Mouse (Mus musculus): ENCODE measurements at regions not wholly inside any gene's neighbourhood (a gene's known extent, or its start where the extent isn't known, plus 50 kb on each side); places are given as distances from the start of the nearest gene placed in this dataset.

GRCm38 (mm10) chr13:47974756-47975515 lies 286.1 kb upstream of the Id4 start:
- no peak for DNase-seq (ENCODE audit: low read depth)

DNA sequence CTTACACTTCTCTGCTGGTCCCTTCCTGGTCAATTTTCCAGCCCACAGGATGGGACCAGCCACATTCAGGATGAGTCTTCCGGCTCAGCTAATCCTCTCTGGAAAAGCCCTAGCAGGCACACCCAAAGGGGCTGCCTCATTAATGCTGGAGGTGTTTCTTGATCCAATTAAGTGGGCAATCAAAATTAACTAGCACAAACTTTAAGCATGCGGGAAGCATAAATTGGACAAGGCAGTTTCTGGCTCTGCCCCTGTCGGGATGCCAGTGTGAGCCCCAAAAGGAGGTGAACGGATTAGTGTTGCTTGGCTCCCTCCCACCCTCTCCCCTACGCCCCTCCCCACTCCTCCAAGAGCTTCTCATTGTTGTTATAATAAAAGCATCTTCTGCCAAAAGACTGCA lies 262.5 kb upstream of the Id4 start:
- no peak for DNase-seq (ENCODE audit: low read depth)

DNA sequence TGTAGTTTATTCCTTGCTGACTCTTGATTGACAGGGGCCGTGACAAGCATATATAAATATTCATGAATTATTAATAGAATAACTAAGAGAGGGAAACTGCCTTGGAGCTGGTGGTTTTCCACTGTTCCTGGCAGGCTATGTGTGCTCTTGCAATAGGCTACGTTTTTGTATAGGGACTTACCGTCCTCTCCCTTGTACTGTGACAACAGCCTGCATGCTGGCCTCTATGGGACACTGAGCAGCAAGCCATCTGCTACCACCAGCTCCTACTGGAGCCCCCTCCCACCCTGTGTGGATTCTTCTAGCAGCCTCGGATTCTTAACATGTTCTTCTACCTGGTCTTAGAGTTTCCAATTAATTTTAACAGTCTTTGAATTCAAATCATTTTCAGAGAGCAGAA lies 261.6 kb upstream of the Id4 start:
- no peak for DNase-seq (ENCODE audit: low read depth)

GRCm38 (mm10) chr13:48003126-48003525 lies 257.9 kb upstream of the Id4 start:
- no peak for DNase-seq (ENCODE audit: low read depth)

DNA sequence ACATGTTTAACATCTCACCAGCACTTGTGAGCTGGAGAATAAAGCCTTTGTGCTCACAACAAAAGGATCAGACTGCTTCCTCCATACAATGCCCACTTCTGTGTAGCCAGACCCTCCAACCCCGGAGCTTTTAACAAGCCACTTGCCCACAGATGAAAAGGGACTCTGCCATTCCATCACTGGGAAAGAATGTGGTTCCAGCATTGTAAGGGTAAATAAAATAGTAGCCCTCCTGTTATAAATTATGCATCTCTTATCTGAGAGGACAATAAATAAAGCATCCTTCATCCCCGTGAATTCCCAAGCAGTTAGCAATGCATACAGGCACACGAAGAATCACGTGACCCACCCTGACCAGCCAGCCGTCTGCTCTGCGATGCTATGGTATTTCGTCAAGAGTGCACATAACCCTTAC lies 247.7 kb upstream of the Id4 start:
- DNase-seq (ENCODE audit: low read depth): no peak

- DNase-seq (ENCODE audit: low read depth): no peak
Observed at GRCm38 (mm10) chr13:48015296-48015695, 245.7 kb upstream of the Id4 start.

GRCm38 (mm10) chr13:48016051-48016450 lies 245.0 kb upstream of the Id4 start:
- peak; percentile 80 for DNase-seq (ENCODE audit: low read depth)

- no peak for DNase-seq (ENCODE audit: low read depth)
Observed at GRCm38 (mm10) chr13:48016606-48017005, 244.4 kb upstream of the Id4 start.

DNA sequence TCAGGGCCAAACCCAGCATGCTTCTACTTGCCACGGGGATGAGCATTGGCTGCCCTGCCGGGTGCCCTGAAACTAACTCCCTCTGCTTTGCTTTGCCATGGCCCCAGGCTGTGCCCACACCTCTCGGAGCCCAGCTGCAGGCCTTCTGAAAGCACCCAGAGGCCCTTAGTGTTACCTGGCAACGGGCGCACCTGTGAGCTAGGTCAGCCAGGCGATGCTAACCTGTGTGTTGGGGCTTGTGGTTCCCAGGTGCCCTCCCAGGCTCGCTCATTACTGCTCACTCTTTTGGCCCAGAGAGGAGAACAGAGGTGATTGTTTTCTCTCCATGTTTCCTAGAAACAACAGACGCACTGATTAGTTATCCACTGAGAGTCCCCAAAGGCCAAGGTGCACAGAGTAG lies 243.4 kb upstream of the Id4 start:
- DNase-seq (ENCODE audit: low read depth): no peak

DNA sequence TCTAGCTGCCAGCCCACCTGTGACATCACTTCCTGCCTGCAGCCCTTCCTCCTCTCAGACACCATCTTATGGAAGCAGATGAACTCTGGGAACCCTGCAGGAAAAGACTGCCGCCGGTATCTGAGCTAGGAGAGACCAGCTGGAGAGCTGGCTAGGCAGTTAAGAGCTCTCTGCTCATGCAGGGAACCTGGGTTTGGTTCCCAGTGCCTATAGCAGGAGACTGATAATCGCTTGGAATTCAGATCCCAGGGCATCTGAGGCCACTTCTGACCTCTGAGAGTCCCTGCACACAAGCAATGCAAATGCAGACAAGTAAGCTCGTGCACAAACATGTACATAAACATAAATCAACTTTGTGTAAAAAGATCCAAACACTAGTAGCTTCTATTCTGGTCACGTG lies 242.4 kb upstream of the Id4 start:
- no peak for DNase-seq (ENCODE audit: low read depth)

DNA sequence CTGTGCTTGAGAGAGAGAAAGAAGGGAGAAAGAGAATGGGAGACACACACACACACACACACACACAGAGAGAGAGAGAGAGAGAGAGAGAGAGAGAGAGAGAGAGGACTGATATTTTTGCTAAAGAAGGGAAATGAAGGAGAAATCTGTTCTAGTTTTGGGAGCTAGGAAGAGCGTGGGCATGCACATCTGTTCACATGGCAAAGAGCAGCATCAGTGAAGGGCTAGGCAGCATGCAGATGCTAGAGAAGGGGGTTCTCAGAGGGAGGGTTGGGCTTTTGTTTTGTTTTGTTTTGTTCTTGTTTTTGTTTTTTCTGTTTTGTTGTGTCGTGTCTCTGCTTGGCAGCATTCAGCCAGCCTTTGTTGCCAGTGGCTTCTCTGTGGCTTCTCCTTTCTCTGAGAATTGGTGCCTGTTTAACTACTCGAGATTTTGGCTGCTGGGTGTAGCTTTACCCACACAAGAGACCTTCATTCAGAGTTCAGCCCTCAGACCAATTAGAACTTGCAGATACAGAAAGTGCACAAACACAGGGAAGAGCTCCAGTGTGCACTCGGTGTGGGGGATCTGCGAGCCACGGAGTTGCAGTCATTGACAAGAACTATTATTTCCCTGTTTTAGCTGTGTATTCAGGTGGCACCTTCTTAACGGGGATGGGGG lies 237.9 kb upstream of the Id4 start:
- DNase-seq (ENCODE audit: low read depth): no peak

GRCm38 (mm10) chr13:48027775-48028489 lies 233.1 kb upstream of the Id4 start:
- peak; percentile 95 for DNase-seq (ENCODE audit: low read depth)

DNA sequence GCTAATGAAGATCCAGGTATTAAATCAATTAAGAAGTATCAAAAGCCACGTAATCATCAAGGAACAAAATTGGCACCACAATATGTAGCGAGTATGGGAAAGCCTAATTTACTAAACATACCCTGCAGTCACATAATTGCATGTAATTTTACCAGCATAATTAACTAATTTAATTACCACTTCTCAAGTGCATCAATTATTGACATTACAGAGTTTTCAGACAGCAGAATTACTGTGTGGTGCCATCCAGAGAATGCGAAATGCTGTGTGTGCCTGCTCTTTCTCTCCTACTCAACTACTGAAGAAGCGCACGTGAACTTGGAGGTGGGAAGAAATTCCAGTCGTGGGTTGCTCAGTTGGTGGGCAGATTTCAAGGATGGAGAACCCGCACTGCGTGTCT lies 229.5 kb upstream of the Id4 start:
- DNase-seq (ENCODE audit: low read depth): no peak

GRCm38 (mm10) chr13:48042172-48042571 lies 218.9 kb upstream of the Id4 start:
- DNase-seq (ENCODE audit: low read depth): no peak

- DNase-seq (ENCODE audit: low read depth): no peak
Observed at GRCm38 (mm10) chr13:48042572-48042971, 218.5 kb upstream of the Id4 start.

DNA sequence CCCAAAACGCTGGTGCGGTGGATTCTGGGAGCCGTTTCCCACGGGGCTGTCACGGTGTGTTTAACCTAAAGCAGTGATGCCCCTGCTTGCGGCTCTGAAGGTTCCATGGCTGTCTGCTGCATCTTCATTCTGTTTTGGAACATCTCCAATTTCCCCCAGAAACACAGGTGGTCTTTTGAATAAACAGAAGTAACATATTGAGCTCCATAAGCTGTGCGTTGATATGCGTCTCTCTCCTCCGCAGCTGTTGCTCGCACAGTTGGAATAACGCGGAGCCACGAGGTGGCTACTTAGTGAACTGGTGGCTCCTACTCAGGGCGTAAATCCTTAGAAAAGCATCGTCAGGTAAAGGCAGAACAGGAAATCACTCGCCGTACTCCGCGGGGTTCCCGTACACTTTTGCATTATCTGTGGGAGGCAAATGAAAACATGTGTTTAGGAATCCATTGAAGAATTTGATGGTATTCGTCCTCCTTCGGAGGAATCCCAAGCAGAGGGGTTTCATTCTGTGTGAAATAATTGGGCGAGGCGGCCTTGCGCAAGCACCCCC lies 214.8 kb upstream of the Id4 start:
- DNase-seq (ENCODE audit: low read depth): no peak

DNA sequence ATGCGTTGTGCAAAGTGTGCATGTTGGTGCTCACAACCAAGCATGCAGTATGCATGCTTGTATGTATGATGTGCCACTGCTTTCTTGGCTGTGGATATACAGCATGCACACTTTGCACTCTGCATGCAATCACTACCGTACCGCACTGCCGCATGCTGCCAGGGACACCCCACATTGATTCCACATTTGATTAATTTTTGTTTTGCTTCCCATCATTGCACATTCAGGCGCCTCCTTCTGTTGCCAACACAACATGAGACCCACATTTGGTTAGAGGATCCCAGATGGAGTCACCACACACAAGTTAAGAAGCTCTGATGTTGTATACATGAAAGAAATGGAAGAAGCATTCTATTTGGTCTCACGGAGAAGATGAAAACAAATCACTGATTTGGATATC lies 211.2 kb upstream of the Id4 start:
- DNase-seq (ENCODE audit: low read depth): no peak

DNA sequence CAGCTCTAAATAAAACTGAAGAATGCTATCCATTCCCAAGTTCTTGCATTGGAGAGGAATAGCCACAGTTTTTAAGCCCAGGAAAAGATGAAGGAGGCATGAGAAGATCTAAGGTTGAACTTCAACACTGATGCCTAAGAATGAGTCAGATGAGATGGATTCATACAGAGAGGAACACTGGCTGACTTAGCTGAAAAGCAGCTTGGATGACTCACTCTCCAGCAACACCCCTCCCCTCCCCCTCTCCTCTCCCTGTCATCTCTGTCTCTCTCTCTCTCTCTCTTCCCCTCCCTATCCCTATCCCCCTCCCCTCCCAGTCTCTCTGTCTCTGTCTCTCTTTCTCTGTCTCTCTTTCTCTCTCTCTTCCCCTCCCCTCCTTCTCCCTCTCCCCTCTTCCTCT lies 186.4 kb upstream of the Id4 start:
- no peak for DNase-seq (ENCODE audit: low read depth)

DNA sequence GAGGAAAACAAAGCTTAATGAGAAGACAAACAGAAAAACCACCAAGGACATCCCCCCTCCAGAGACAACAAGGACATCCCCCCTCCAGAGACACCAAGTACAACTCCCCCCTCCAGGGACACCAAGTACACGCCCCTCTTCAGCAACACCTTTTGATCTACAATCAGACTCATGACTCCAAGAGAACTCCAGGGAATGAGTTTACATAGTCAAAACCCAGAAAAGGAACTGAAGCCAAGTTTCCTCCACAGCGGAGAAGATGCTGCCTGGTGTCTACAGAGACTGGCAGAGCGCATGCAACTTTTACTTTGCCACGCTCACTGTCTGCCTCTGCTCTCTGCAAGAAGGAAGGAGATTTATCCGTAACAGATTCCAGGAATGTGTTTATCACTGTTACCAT lies 185.7 kb upstream of the Id4 start:
- DNase-seq (ENCODE audit: low read depth): no peak

- DNase-seq (ENCODE audit: low read depth): no peak
Observed at GRCm38 (mm10) chr13:48078214-48078613, 182.8 kb upstream of the Id4 start.

GRCm38 (mm10) chr13:48083294-48083693 lies 177.7 kb upstream of the Id4 start:
- DNase-seq (ENCODE audit: low read depth): no peak

- no peak for DNase-seq (ENCODE audit: low read depth)
Observed at GRCm38 (mm10) chr13:48083807-48084206, 177.2 kb upstream of the Id4 start.
